Mouse (Mus musculus) megakaryocyte-erythroid progenitor cell, adult 5-6 weeks (primary cell): Measurements from ENCODE around the gene Abcg1. TPM values are rescaled to one million over a fixed set of nuclear protein-coding genes. Genes with fewer than 3 reads are reported as not detected.

Experiments used
- ATAC-seq: replicated peaks from 2 replicates; pipeline ENCODE4 v1.8.0; 2016; ENCODE audit warnings: mild to moderate bottlenecking, inconsistent platforms; ENCODE audit not compliant: severe bottlenecking, poor library complexity, low FRiP score, low TSS enrichment
- total RNA-seq, 2 experiments: library from RNA; stranded (forward) in 1 of 2; stranded (reverse) in 1 of 2; fragments of 200-1000, 215-1000 nt in 1 of 2; fragments of >200 nt in 1 of 2; fragmentation: Nextera tagmentation in 1 of 2; gene quantifications; 2 replicates each; pipeline ENCODE4 v1.2.3; 2014 to 2017

The Abcg1 gene
- total RNA-seq, 2 experiments from 2014 or later = 5.1 to 5.4 TPM

DNA sequence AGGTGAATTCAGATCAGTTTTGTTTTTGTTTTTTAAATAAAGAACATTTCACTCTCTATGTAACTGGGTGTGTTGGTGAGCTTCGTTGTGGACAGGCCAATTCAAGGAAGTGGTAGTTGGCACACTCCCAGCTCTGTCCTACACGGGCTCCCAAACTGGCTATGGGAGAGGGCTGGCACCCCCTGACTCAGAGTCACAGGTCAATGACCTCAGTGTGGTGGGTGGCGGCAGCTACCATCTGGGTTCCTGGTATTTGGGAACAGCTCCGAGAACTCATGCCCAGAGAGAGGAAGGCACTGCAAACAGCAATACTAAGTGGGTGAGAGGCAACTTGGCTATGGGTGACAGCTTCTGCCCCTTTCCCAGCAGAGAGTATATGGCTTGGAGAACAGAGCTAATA lies 19.1 kb upstream of the Abcg1 start:
- no peak for ATAC-seq

DNA sequence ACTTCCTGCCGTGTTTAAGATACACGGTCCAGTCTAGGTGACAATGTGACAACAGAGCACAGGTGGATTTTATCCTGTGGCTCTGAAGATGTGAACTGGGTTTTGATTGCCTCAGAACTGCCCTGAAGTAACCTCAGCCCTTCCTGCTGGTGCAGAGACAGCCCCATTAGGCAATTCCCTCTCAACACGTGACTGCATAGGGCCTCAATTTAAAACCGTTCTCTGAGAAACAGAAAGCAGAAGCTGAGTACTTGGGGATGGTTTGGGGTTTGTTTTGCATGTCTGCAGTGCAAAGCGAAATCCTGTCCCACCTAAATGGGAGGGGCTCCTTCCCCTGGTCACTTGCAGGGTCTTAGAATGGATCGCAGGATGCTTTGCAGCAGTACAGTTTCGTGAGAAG lies 17.8 kb upstream of the Abcg1 start:
- ATAC-seq = no peak

DNA sequence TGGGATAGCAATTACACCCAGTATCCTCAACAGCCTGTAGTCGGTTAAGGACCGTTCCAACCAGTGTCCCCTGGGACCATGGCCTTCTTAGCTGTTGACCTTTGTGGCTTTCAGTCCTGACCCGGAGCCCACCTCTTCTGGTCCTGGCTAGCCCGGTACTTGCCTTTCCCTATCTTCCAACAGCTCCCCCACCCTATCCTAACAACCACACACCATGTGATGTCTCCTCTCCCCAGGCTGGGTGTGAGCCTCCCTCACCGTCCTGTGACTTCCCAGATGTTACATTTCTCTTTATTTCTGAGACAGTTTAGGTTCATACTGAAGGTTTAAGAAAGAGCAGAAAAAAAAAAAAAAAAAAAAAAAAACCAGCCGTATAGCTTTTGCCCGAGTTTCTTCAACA lies 17.1 kb upstream of the Abcg1 start:
- ATAC-seq = no peak

DNA sequence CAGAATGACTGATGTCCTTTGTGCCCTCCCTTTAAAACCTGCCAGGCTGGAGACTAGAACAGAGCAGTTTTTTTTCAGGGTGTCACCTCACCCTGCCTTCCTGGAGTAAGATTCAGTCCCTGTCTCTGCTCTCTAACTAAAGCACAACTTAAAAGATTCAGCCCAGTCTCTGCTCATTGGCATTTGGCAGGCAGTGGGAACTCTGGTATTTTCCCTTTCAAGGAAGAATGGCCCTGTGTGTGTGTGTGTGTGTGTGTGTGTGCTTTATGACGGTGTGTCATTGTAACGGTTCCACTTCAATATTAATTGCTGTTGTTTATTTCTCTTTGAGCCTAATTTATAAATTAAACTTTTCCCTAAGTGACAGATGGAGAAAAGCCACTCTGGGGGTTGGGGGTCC lies 14.7 kb upstream of the Abcg1 start:
- no peak for ATAC-seq

DNA sequence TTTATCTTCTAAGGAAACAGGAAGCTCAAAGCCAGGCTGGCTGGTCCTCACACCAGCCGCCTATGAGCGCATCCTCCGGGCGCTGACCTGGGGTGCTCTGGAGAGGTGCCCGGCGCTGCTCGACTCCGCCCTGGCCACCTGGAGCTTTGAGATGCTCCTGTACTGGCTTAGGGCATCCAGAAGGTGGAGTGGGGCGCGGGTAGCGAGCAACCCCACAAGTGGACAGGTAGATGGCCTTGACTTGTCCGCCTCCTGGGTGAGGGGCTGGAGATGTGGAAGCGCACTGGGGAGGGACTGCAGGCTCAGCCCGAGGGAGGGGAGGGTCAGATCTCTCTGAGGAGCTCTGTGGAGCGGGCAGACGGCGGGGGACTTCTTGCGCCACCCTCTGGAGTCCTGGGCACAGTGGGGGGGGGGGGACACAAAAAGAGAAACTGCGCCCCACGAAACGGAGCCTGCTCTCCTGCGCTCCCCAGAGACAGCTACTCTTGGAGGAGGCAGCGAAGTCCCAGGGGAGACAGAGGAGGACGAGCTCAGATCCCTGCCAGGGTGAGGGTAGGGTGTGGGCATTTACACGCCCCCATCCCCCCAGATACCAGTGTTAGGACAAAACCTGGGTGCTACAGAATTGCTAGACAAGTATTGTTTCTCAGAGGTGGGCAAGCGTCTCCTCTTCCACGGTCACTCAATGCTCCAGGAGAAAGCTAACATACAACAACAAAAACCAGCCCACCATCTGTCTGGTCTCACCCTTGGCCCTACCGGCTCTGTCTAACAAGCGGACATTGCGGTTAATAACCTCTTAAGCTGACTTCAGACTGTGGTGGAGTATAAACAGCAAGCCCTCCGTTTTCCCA lies 643 bp downstream of the Abcg1 start:
- ATAC-seq = peak; percentile 26; the same call in 1 of the 2 replicates

DNA sequence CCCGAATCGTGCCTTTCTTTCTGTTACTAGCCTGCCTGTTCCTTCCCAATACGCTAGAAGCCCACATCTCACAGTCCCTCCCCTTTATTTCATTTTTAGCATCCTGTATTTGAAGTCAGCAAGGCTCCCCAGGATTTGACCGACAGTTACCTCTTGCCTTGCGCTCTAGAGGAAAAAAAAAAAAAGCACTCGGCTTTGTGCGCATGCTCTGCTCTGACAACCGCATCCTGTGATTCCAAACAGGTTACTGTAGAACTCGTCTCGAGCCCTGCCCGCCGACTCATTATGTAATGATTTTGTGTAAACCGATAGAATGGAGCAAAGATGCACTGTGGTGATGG lies 1.2 kb downstream of the Abcg1 start:
- ATAC-seq = no peak; the same call in 1 of the 2 replicates

DNA sequence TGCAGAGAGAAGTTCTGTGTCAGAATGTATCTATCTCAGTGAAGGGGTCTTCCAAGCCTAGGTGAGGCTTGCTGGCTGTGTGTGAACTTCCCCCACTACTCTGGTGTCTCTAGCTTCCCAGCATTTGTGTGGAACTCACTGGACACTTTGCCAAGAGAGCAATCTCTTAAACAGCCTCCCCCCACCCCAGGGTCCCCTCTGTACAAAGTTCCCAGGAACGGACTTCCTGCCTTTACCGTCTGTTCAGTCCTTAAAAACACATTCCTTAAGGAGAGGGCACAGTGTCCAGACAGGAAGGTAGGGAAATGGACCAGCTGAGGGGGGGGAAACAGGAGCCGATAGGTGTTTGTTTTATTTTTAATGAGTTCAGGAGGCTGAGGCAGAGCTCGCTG lies 2.7 kb downstream of the Abcg1 start:
- ATAC-seq = no peak

DNA sequence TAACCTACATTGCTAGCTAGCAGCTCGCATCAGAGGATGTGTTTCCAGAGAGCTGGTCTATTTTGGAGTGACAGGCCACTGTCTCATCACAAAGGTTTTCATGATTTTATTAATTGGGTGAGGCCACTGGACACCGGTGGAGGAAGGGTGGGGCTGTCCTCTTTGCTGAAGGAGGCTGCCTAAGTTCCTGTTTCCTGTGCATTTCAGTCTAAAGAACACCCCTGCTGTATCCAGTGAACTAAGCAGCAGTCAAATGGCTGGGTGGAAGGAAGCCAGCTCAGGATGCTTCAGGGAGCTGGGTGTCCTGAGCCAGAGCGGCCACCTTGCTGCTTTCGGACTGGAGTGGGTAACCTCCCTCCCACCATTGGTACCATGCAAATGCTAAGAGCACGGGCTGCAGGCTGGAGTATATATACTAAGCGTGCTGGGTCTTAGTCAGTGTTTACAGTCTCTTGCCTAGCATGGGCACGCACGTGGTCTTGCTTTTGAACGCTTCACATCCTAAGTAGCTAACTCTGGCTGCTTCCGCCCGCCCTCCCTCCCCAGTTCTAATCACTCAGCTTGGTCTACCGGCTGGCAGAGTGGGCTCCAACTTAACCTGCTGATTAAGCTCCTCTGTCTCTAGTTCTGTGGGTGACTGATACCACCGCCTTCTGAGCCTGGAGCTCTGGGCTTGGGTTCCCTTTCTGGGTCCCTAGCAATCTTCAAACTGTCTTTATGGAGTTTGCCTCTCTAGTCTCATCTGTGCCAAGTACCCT lies 3.3 kb downstream of the Abcg1 start:
- peak; percentile 76 for ATAC-seq

DNA sequence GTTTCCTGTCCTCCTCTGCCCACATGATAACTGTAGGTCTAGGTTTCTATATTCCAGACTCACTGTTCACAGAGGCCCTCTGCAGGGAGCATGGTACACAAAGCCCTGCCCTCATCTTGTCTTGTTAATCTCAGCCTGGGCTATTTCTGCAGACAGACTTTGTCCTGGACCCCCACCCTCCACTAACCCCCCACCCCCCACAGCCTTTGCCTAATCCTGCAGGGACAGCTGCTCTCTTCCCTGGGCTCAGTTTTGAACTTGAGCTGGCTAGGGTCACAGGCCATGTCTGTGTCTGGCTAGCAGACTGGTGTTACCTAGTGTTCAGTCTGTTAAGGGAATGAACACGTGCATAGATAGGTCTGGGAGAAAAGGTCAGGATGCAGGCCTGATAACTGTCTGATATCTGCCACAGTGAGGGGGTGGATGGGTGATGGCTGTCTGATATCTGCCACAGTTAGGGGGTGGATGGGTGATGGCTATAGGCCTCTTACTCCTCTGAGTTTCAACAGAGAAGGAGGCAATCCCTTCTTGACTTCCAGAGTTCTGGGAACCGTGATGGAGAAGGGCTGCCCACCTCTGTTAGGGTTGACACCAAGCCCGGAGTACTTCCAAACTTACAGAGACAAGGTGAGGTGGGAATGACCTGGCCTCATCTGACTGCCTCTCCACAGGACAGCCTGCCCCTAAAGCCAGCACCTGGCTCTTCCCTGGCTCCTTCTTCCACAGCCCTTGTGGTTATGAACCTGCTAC lies 4.0 kb downstream of the Abcg1 start:
- no peak for ATAC-seq

DNA sequence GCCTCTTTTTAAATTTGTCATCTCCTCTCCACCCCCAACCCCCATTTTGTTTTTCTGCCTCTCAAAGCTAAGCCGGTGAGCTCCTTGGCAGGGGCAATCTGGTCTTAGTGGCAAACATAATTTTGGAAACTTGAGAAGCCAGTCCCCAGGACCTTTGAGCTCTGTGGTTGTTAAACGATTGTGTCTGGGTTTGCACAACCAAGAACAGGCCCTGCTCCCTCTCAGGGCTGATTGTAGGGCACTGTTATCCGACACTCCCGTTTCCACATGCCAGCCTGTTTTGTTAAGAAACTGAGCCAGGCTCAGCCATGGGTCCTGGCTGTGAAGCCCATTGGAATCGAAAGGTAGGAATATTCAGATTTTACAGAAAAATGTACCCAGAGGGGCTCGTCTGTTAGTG lies 8.6 kb downstream of the Abcg1 start:
- no peak for ATAC-seq

DNA sequence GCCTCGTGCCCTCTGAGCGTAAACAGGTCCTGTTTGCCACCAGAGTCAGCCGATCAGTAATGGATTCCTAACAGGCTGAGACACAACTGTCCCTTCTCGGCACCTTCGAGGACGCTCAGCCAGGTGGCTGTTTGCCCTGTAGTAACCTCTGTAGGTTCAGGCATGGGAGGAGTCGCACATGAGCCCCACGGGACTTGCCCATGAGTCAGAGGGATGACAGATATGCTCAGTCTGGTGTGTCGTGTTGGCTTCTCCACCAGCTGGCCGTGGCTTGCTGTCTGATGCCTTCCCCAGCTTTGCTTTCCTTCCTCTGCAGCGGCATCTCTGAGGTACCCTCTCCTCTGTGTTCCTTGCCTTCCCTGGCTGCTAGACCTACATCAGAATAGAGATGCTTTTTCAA lies 9.6 kb downstream of the Abcg1 start:
- no peak for ATAC-seq

DNA sequence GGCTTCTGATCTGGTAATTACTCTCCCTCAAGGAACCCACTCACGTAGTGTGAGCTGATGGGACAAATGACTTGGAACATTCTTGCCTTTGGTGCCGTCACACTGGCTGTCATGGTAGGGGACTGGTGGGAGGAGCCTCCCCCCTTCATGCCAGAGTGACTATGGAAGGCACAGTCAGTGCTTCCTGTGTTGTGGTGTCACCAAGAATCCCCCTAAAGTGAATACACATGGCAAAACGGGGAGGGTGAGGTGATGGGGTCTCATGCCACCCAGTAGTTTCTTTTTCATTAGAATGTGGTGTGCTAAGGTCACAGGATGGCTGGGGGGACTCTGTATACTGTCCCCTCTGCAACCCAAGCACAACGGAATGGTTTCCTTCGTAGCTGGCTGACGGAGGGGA lies 11.6 kb downstream of the Abcg1 start:
- no peak for ATAC-seq

DNA sequence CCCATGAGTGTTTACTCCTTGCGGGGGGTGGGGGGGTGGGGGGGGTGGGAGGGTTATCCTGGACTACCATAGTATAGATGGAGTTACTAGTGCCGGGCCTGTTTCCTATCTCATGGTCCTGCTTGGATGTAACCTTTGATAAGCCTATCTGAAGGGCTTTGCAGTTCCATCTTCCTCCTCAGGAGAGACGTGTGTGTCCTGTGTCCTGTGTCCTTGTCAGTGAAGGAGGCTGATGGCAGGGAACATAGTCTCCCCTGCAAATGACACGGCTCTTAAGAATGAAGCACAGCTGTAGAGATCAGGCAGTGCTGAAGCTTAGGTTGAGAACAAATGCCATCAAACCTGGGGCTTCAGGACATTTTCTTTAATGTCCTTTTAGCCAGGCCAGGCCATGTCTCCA lies 12.4 kb downstream of the Abcg1 start:
- ATAC-seq = no peak

DNA sequence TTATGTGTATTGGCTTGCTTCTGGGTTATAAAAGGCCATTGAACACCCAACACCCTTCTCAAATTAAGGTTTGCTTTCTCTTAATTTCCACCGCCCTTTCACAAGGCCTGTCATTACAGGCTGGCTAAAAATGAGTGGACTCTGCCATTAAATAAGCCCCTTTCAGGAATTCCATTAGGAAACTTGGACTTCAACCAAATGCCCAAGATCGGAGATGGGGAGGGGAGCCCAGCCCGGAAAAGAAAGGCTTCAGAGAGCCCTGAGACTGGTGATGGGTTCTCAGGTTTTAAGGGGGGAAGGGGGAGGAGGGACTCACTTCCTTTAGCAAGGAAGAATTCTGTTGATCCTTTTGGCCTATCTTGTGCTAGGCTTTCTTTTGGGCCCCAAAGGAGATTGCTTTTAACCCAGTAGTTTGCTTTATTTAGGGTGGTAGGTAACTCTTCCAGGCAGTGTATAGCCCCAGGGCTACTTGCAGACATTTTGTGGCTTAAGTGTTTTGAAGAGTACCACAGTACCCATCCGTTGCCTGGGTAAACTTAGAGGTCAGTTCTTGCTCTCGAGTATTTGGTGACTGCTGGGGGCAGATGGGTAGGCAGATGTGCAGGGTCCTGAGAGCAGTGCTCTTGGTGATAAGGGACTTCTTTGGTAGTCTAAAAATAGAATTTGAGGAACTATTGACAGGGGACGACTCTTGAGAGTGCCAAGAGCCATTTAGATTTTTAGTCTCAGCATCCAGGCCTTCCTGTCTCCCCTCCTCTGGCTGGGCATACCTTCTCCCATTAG lies 13.1 kb downstream of the Abcg1 start:
- ATAC-seq = 0 out of 2 replicates have a peak, but pooled peaks have one; percentile 7

DNA sequence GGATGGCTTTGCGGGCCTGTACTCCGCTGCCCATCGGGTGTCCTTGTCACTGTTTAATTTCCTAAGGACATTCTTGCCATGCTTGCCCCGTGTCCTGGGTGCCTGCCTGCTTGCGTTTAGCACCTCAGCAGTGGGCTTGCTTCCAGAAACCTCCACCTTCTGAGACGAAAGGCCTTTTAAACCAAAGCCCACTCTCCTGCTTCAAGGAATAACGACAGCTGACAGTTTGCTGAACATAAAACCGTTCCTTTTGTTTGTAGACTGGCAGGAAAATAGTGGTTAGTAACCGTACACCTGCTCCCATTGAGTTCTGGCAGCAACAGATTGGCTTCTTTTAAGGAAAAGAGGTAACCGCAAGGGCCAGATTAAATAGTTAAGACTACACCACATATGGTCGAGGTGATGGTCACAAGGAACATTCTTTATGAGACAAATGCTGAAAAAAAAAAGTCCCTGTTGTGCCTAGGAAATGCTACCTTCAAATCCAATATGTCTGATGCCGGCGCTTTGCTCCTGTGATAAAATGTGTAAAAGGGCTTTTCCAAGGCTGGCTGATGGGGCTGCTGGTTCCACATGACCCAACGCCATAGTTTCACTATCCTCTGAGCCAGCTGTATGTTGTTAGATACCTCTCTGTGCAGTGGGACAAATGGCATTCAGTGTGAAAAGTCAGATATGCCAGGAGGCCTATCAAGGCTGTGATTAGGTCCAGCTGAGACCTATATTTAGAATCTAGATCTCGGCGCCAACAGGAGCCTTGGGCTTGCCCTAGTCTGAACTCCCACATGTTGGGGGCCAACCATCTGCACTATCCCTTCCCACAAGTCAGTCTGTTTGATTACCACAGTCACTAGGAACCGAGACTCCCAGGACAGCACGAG lies 14.2 kb downstream of the Abcg1 start:
- peak; percentile 55 for ATAC-seq

DNA sequence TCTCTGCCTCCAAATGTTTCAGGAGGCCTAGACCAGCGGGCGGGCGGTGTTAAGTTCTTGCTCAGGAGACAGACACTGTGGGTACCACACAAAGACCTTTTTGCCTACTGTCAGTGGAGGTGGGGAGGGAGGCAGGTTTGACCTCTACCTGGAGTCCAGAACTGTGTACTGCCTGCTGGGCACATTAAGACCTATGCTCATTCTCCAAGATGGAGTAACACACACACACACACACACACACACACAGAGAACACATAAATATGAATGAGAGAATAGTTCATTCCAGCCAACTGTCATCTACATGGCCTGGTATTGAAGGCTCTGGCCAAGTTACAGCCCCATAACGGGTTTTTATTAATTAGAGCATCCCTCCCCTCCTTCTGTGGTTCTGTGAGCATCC lies 15.4 kb downstream of the Abcg1 start:
- no peak for ATAC-seq

DNA sequence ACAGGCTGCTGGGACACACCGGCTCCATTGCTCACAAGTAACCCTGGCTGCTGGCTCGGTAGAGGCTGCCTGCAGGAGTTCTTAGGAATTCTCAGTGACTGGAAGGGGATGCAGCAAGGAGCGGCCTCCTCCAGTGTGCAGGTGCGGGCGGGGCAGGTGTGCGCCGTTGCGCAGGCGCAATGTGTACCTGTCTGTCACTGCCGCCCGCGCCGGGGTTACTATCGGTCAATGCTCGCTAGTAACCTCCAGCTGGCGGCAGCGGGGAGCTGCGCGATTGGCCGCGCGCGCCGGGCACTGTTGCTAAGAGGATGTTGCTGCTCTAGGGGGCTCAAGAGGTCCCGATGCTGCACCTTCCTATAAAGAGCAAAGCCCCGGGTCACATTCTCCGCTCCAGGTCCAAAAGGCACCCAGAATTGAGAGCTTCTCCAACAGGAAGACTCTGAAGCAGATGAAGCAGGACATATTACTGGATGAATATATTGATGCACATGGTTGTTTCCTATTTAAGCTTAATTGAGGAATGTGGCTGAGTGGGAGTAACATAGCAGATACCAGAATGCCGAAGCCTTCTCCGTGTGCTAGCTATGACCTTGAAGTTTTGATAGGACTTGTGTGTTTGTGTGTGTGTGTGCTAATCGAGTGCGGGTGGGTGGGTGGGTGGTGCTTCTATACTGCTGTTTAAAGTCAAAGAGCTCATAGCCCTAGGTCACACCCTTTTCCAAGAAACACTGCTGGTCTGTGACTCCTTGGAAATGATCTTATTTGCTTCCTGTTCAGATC lies 16.0 kb downstream of the Abcg1 start:
- 0 out of 2 replicates have a peak, but pooled peaks have one; percentile 34 for ATAC-seq

DNA sequence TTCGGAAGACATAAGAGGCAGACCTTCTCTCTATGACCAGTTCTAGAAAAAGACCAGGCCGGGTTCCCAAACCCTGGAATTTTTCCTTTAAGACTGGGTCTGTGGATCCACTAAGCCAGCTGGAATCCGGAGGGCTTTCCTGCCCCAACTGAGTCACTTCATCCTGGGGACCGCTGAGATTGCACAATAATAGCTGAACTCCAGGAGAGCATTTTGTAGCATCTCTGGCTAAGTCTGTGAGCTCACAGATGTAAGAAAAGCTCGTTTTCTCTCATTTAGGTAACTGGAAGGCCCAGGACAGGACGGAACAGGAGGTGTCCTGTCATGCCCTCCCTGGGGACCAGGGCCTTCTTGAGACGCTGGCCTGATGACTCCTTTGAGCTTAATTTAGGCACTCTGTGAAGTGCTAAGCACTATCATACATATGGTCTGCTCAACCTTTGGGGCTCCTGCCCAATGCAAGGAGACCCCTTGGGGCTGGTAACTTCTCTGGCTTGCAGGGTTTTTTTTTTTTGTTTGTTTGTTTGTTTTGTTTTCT lies 16.6 kb downstream of the Abcg1 start:
- no peak for ATAC-seq
